Mouse (Mus musculus) embryonic facial prominence, embryonic 11.5 days (tissue): ENCODE data around the gene Pfkp. TPM values are rescaled to one million over a fixed set of nuclear protein-coding genes. Genes with fewer than 3 reads are reported as not detected.

Experiments used
- ATAC-seq: fragments of 200-750 bp; cut with Nextera tagmentation; replicated peaks from 2 replicates; pipeline ENCODE4 v1.8.0; 2017; ENCODE audit warnings: low read depth; ENCODE audit not compliant: insufficient number of reproducible peaks, low FRiP score, low TSS enrichment
- DNase-seq: peaks from one replicate; pipeline ENCODE4 v3.0.0-alpha.2; 2015; ENCODE audit warnings: low spot score
- H3K27ac ChIP-seq: fragments of 300-500 bp; sonication (generic); replicated peaks from 2 replicates; pipeline ENCODE4 v1.5.1; 2014; ENCODE audit warnings: mild to moderate bottlenecking, low read depth, low read length, control low read depth
- H3K27me3 ChIP-seq: fragments of 300-500 bp; sonication (generic); 2 replicates; pipeline ENCODE4 v1.6.1; 2014; ENCODE audit warnings: mild to moderate bottlenecking, low read length, moderate library complexity, mixed read lengths; ENCODE audit not compliant: control insufficient read depth, insufficient read depth
- H3K36me3 ChIP-seq: fragments of 300-500 bp; sonication (generic); replicated peaks from 2 replicates; pipeline ENCODE4 v1.6.1; 2014; ENCODE audit warnings: low read depth, mild to moderate bottlenecking, low read length, moderate library complexity, mixed read lengths; ENCODE audit not compliant: control insufficient read depth, insufficient read depth
- H3K4me1 ChIP-seq: fragments of 300-500 bp; sonication (generic); 2 replicates; pipeline ENCODE4 v1.6.1; 2014; ENCODE audit warnings: low read length, mixed read lengths; ENCODE audit not compliant: control insufficient read depth, insufficient read depth
- H3K4me2 ChIP-seq: fragments of 300-500 bp; sonication (generic); 2 replicates; pipeline ENCODE4 v1.6.1; 2014; ENCODE audit warnings: low read depth, mild to moderate bottlenecking, control low read depth, low read length, moderate library complexity
- H3K4me3 ChIP-seq: fragments of 300-500 bp; sonication (generic); 2 replicates; pipeline ENCODE4 v1.5.1; 2014; ENCODE audit warnings: low read depth, low read length, control low read depth
- H3K9ac ChIP-seq: fragments of 300-500 bp; sonication (generic); replicated peaks from 2 replicates; pipeline ENCODE4 v1.6.1; 2014; ENCODE audit warnings: mild to moderate bottlenecking, control low read depth, low read length
- H3K9me3 ChIP-seq: fragments of 300-500 bp; sonication (generic); replicated peaks from 2 replicates; pipeline ENCODE4 v1.6.1; 2016; ENCODE audit warnings: mild to moderate bottlenecking, low read length, inconsistent platforms, mixed read lengths; ENCODE audit not compliant: control insufficient read depth
- WGBS: fragments of 180-500 bp; shearing (Covaris S2); extraction: QIAGEN DNeasy Blood & Tissue Kit; methylation state at CpG from one replicate; pipeline ENCODE4 v1.1.7; 2014; 5-methylcytosine and 5-hydroxymethylcytosine counted together
- polyA plus RNA-seq: library from polyadenylated mRNA; unstranded; fragments of >200 nt; fragmentation: Nextera tagmentation; extraction: Ambion mirVana; gene quantifications from 2 replicates; pipeline ENCODE4 v1.2.1, GENCODE M21; 2014

The Pfkp gene
- polyA plus RNA-seq = 16.5 and 16.7 TPM in 2 replicates

- Histone ChIP-seq H3K27ac (no peak within 1 kb of the TSS), H3K9ac (peak within 1 kb of the TSS; percentile 49), H3K4me1 (peaks cover 3% of the 10 kb centered on the region; the same call in 1 of the 2 replicates), H3K4me3 (peak within 1 kb of the TSS; percentile 50), H3K4me2 (peak within 1 kb of the TSS; percentile 97), H3K36me3 (no peaks in the 10 kb centered on the region), H3K27me3 (no peaks in the 10 kb centered on the region), H3K9me3 (no peaks in the 10 kb centered on the region)
- DNase-seq = peak; percentile 88
- WGBS = 3% methylated on average over 34 of the region's 34 CpGs
- ATAC-seq = peak; percentile 95
Observed at GRCm38 (mm10) chr13:6648669-6649233, at the start of gene Pfkp. Pfkp (minus strand) TSS chr13:6648777.

DNA sequence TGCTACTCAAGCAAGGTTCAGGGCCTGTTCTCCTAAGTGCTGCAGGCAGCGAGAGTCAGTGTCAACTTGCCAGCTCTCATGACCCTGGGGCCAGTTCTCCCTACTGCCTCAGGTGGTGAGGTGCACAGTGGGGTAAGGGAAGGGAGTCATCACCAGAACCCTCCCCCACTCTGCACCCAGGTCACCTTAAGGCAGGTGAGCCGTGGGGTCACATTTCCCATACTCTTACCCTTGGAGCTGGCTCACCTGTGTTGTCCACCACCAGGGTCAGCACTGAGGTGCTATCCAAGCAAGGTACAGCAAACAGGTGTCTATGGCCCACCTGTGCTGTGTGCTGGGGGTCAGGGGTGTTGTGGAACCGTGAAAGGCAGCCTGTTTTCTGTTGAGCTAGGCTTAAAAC lies 42.0 kb upstream of the Pfkp start:
- H3K4me3 ChIP-seq = no peak overlapping the region
- H3K4me2 ChIP-seq = no peak overlapping the region
- no peak overlapping the region for H3K9ac ChIP-seq
- ATAC-seq (0 out of 2 replicates have a peak, but pooled peaks have one; percentile 33), DNase-seq (no peak)
- no peaks in the 10 kb centered on the region for H3K27me3 ChIP-seq
- H3K27ac ChIP-seq = no peak overlapping the region
- no peaks in the 10 kb centered on the region for H3K4me1 ChIP-seq
- WGBS = 72% methylated on average over 3 of the region's 3 CpGs
- no peaks in the 10 kb centered on the region for H3K9me3 ChIP-seq
- no peaks in the 10 kb centered on the region for H3K36me3 ChIP-seq

- H3K4me3 ChIP-seq = no peak overlapping the region
- H3K27me3 ChIP-seq = no peaks in the 10 kb centered on the region
- H3K36me3 ChIP-seq = no peaks in the 10 kb centered on the region
- no peaks in the 10 kb centered on the region for H3K4me1 ChIP-seq
- DNase-seq = peak; percentile 27
- no peak overlapping the region for H3K4me2 ChIP-seq
- no peaks in the 10 kb centered on the region for H3K9me3 ChIP-seq
- no peak overlapping the region for H3K9ac ChIP-seq
- ATAC-seq = 0 out of 2 replicates have a peak, but pooled peaks have one; percentile 22
- H3K27ac ChIP-seq = no peak overlapping the region
- 74% methylated on average over 4 of the region's 4 CpGs for WGBS
Observed at GRCm38 (mm10) chr13:6689962-6690361, 41.4 kb upstream of the Pfkp start.

- Histone ChIP-seq H3K9ac (no peak overlapping the region), H3K4me1 (no peaks in the 10 kb centered on the region), H3K27ac (no peak overlapping the region), H3K27me3 (no peaks in the 10 kb centered on the region), H3K9me3 (no peaks in the 10 kb centered on the region), H3K4me2 (no peak overlapping the region), H3K4me3 (no peak overlapping the region), H3K36me3 (no peaks in the 10 kb centered on the region)
- WGBS = 48% methylated on average over 7 of the region's 7 CpGs
- ATAC-seq (no peak), DNase-seq (peak; percentile 74)
Observed at GRCm38 (mm10) chr13:6688790-6689433, 40.3 kb upstream of the Pfkp start.

GRCm38 (mm10) chr13:6666887-6667286 lies 18.3 kb upstream of the Pfkp start:
- H3K4me2 ChIP-seq = no peak overlapping the region
- H3K27me3 ChIP-seq = no peaks in the 10 kb centered on the region
- no peak overlapping the region for H3K4me3 ChIP-seq
- H3K27ac ChIP-seq = no peak overlapping the region
- DNase-seq (no peak), ATAC-seq (no peak)
- H3K9ac ChIP-seq = no peak overlapping the region
- WGBS = 77% methylated on average over 4 of the region's 4 CpGs
- H3K4me1 ChIP-seq = no peaks in the 10 kb centered on the region
- H3K9me3 ChIP-seq = no peaks in the 10 kb centered on the region
- H3K36me3 ChIP-seq = no peaks in the 10 kb centered on the region

GRCm38 (mm10) chr13:6665506-6665905 lies 16.9 kb upstream of the Pfkp start:
- H3K36me3 ChIP-seq = no peaks in the 10 kb centered on the region
- no peak for DNase-seq
- H3K9me3 ChIP-seq = no peaks in the 10 kb centered on the region
- no peaks in the 10 kb centered on the region for H3K27me3 ChIP-seq
- H3K27ac ChIP-seq = no peak overlapping the region
- H3K9ac ChIP-seq = no peak overlapping the region
- H3K4me2 ChIP-seq = no peak overlapping the region
- no peaks in the 10 kb centered on the region for H3K4me1 ChIP-seq
- WGBS = 77% methylated on average over 1 of the region's 1 CpGs
- H3K4me3 ChIP-seq = no peak overlapping the region
- ATAC-seq = no peak

DNA sequence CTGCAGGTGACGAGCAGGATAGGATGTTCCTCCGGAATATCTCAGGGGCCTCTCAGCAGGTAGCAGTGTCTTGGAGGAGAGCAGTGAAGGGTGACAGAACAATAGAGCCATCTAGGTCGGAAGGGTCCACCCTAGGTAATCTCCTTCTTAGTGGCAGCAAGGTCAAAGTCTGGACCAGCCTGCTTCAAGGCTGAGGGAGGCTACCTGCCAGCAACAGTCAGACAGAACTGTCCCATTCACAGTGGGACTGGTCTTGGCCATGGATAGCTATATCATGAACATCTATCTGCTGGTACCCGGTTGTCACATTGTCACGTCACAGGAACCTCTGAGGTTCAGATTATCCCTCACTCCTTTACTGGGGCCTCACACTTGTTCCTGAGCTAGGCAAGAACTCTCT lies 15.6 kb upstream of the Pfkp start:
- WGBS = 76% methylated on average over 4 of the region's 5 CpGs
- DNase-seq (no peak), ATAC-seq (no peak)
- H3K27me3 ChIP-seq = no peaks in the 10 kb centered on the region
- H3K27ac ChIP-seq = no peak overlapping the region
- H3K4me3 ChIP-seq = no peak overlapping the region
- no peak overlapping the region for H3K4me2 ChIP-seq
- H3K9ac ChIP-seq = no peak overlapping the region
- no peaks in the 10 kb centered on the region for H3K36me3 ChIP-seq
- no peaks in the 10 kb centered on the region for H3K9me3 ChIP-seq
- H3K4me1 ChIP-seq = no peaks in the 10 kb centered on the region

DNA sequence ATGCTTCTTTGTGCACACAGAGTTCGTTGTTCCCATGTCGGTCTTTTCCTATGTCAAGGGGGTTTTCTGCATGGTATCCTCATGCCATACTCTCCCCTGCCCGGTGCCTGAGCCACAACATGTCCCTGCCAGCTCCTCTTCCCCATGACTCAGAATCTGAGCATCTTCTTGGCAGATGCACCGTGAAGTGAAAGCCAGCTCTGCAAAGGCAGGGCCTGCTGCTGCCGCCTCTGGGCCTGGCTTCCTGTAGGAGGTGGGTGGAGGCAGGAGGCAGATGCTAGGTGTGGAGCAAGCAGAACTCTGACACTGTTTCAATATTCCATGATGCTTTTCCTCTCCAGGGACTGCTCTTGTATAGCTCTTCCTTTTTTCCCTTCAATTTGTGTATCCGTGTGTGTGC lies 10.7 kb upstream of the Pfkp start:
- no peak for DNase-seq
- H3K4me1 ChIP-seq = no peaks in the 10 kb centered on the region
- ATAC-seq = no peak
- H3K36me3 ChIP-seq = no peaks in the 10 kb centered on the region
- H3K4me3 ChIP-seq = no peak overlapping the region
- H3K9ac ChIP-seq = no peak overlapping the region
- no peak overlapping the region for H3K27ac ChIP-seq
- H3K27me3 ChIP-seq = no peaks in the 10 kb centered on the region
- no peak overlapping the region for H3K4me2 ChIP-seq
- WGBS = 81% methylated on average over 6 of the region's 6 CpGs
- no peaks in the 10 kb centered on the region for H3K9me3 ChIP-seq
